Mouse (Mus musculus) small intestine, adult 10 weeks (tissue): ENCODE measurements around the gene Samd13. TPM values are rescaled to one million over a fixed set of nuclear protein-coding genes. Genes with fewer than 3 reads are reported as not detected.

Source experiments
- polyA plus RNA-seq: library from polyadenylated mRNA; stranded (reverse); fragments of 350-450 nt; fragmentation: Illumina TruSeq; extraction: RNeasy Lipid Tissue Mini Kit (QIAGEN cat#74804); gene quantifications from one replicate; pipeline ENCODE4 v1.2.3, GENCODE M21; 2014; ENCODE audit warnings: low replicate concordance

Gene Samd13
- polyA plus RNA-seq, result not detected

DNA sequence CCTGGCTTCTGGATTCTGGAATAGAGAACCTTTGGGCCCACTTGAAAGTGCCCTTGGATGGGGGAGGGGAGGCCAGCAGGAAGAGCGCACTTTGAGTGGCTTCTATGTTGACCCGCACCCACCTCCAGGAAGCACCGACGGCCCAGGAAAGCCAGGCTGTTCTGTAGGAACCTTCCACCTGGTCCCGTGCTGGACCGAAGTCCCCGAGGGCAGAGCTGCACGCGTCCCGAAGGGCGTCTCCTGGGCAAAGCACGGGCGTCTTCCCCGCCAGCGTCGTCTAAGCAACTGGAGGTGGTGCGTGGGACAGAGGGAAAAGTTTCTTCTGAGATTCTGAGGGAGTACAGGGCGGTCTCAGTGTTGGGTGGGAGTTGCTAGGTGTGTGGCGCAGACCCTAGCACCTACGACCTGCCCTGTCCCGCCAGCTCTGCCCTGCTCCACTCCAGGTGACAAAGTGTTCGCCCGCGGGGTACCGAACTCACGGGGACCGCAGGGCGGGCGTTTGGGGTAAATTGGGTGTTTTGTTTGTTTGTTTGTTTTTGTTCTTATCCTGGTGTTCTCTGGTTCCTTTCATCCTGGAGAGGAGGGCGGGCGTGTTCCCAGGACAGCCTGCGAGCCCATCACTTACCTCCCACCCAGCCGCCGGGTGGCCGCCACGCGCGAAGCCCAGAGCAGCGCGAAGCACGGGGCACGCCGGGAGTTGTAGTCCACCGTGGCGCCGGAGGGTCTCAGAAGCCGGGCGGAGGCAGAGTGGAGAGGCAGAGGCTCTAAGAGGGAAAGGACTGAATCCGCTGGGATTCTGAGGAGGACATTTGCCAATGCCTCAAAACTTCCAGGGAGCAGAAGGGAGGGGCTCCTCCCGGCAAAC lies at the start of gene Samd13:
Samd13 (minus strand) TSS at position 782 of the 865 bp plus-strand sequence.

DNA sequence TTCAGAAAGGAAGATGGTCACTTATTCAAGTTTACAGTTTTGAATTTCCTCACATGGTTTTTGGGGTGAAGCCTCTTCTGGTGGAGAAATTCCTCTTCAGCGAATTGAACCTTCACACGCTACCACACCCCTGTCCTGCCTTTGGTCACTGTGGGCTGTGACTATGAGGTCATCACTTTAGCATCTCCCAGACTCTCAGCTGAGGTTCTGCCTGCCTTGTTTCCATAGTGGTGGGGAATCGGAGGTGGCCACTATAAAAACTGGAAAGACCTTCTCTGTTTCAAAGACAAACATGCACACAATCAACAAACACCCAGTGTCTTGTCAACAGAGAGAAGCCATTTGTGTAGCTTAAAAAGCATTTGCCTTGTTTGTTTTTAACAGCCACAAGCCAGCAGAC lies 34.2 kb downstream of the Samd13 start, which contains the start of gene 4930503B20Rik:
4930503B20Rik (minus strand) TSS at position 101 of the 400 bp plus-strand sequence.

DNA sequence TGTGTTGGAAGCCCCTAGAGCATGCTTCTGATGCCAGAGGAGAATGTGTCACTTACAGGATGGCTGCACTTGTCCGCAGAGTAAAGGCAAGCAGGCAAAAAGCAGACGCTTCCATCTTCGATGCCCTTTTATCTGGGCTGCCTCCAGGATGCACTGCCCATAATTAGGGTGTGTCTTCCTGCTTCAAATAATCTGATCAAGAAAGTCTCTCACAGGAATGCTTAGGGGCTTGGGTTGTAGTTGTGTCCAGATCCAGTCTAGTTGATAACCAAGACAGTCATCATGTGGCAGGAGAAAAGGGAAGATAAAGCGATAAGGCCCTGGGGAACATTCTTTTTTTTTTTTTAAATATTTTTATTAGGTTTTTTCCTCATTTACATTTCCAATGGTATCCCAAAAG lies 69.9 kb downstream of the Samd13 start, which contains the start of gene Dnase2b:
Dnase2b (minus strand) TSS at position 101 of the 400 bp plus-strand sequence.

Other genes with a start within 250 kb of the Samd13 start
- 10.9 TPM for gene Ctbs, start 235.8 kb downstream of the Samd13 start, polyA plus RNA-seq
- gene Spata1, start 185.8 kb downstream of the Samd13 start, polyA plus RNA-seq, result 8.4 TPM
- 1,391 TPM for gene Gng5, start 185.8 kb downstream of the Samd13 start, polyA plus RNA-seq
- 133 TPM for gene Rpf1, start 164.2 kb downstream of the Samd13 start, polyA plus RNA-seq
- gene Uox, start 115.2 kb downstream of the Samd13 start, polyA plus RNA-seq, result 0.71 TPM
- not detected for gene Dnase2b, start 70.0 kb downstream of the Samd13 start, polyA plus RNA-seq
- not detected for gene 4930503B20Rik, start 34.3 kb downstream of the Samd13 start, polyA plus RNA-seq
- gene Prkacb, start 127.4 kb upstream of the Samd13 start, polyA plus RNA-seq, result 37.7 TPM
- gene Ttll7, start 166.8 kb upstream of the Samd13 start, polyA plus RNA-seq, result 9.0 TPM